Mouse (Mus musculus): Measurements from ENCODE around the gene E030025P04Rik.

GRCm38 (mm10) chr11:109181118-109181517 is 36.9 kb upstream of the E030025P04Rik start:
- TF ChIP-seq CTCF (IDR thresholded peaks at IDR 0.05; ENCODE audit: borderline replicate concordance, insufficient read depth, low read depth, low read length) (no peak), POLR2A (IDR thresholded peaks at IDR 0.05; ENCODE audit: borderline replicate concordance, insufficient read depth, low read length) (no peak)
